Comparison of ENCODE assay signal across 13 mouse cellular contexts in genomic region chr10:87036271-87036703, GRCm38 (mm10). TPM values are rescaled to one million over a fixed set of nuclear protein-coding genes. Genes with fewer than 3 reads are reported as not detected.
DNase-seq lines count a peak whose midpoint lies in the region; ATAC-seq lines count a peak whose summit lies in the region.
"Had no signal": no experiment of that assay in that cellular context is flagged by ENCODE, and none has a peak within 500 bp of the region (broad histone marks: within the 10 kb centered on the region; RNA-seq: fewer than 3 reads in every experiment).

No protein-coding gene starts in this region.

- peak overlapping the region; percentile 52; the same call in 1 of the 2 replicates for H3K27ac ChIP-seq in hindbrain, embryonic 12.5 days
- no peak overlapping the region for H3K27ac ChIP-seq in midbrain, embryonic 16.5 days (ENCODE audit: low read length)
- H3K27ac ChIP-seq in liver, embryonic 12.5 days: no peak overlapping the region

- peaks cover 2% of the 10 kb centered on the region for H3K27me3 ChIP-seq in hindbrain, embryonic 12.5 days
- no peaks in the 10 kb centered on the region; the same call in 1 of the 2 replicates for H3K27me3 ChIP-seq in midbrain, embryonic 16.5 days (ENCODE audit: control insufficient read depth, insufficient read depth, low read depth, low read length)
- H3K27me3 ChIP-seq in liver, embryonic 12.5 days (replicated peaks): no peaks in the 10 kb centered on the region

- H3K9me3 ChIP-seq in hindbrain, embryonic 12.5 days (replicated peaks): no peaks in the 10 kb centered on the region
- H3K9me3 ChIP-seq in midbrain, embryonic 16.5 days (replicated peaks; ENCODE audit: control insufficient read depth, low read length, poor library complexity, severe bottlenecking): no peaks in the 10 kb centered on the region
- H3K9me3 ChIP-seq in liver, embryonic 12.5 days (replicated peaks): no peaks in the 10 kb centered on the region

- ATAC-seq in hindbrain, embryonic 12.5 days (ENCODE audit: low FRiP score): peak; percentile 88
- peak; percentile 57; the same call in 1 of the 2 replicates for ATAC-seq in midbrain, embryonic 16.5 days
- no peak for ATAC-seq in liver, embryonic 12.5 days
- ATAC-seq in megakaryocyte, adult 5-6 weeks (ENCODE audit: poor library complexity, severe bottlenecking): no peak
- ATAC-seq: inflammation-experienced regulatory T-cells, adult 6 months had no signal

- 10% methylated on average over 14 of the region's 14 CpGs for WGBS in hindbrain, embryonic 12.5 days
- 30% methylated on average over 14 of the region's 14 CpGs for WGBS in midbrain, embryonic 16.5 days
- 73% methylated on average over 14 of the region's 14 CpGs for WGBS in liver, embryonic 12.5 days (ENCODE audit: insufficient replicate concordance)

- no peaks in the 10 kb centered on the region for H3K36me3 ChIP-seq in hindbrain, embryonic 12.5 days
- no peaks in the 10 kb centered on the region for H3K36me3 ChIP-seq in midbrain, embryonic 16.5 days (ENCODE audit: control insufficient read depth, insufficient read depth, low read length)
- H3K36me3 ChIP-seq in liver, embryonic 12.5 days: no peaks in the 10 kb centered on the region

- H3K4me1 ChIP-seq in hindbrain, embryonic 12.5 days: peaks cover 28% of the 10 kb centered on the region
- 0 out of 2 replicates have a peak, but pooled peaks cover 6% of the 10 kb centered on the region for H3K4me1 ChIP-seq in midbrain, embryonic 16.5 days (ENCODE audit: control insufficient read depth, insufficient read depth, low read length)
- H3K4me1 ChIP-seq in liver, embryonic 12.5 days: 0 out of 2 replicates have a peak, but pooled peaks cover 6% of the 10 kb centered on the region

- peak overlapping the region; percentile 42 for H3K4me2 ChIP-seq in hindbrain, embryonic 12.5 days (replicated peaks)
- peak overlapping the region; percentile 29 for H3K4me2 ChIP-seq in midbrain, embryonic 16.5 days (ENCODE audit: low read length)
- no peak overlapping the region for H3K4me2 ChIP-seq in liver, embryonic 12.5 days

- no peak overlapping the region for H3K4me3 ChIP-seq in hindbrain, embryonic 12.5 days
- no peak overlapping the region for H3K4me3 ChIP-seq in midbrain, embryonic 16.5 days (ENCODE audit: low read depth, low read length)
- H3K4me3 ChIP-seq in liver, embryonic 12.5 days: no peak overlapping the region

- peak; percentile 6 for DNase-seq in Muller cell, postnatal 12 days (ENCODE audit: inconsistent ontology term)
- DNase-seq in embryo, embryonic 11 days: peak; percentile 57
- no peak for DNase-seq in thymus, postnatal 10 days (ENCODE audit: low spot score in 2 of 2)
- DNase-seq: kidney, postnatal 36 days; lung, adult 2 months had no signal

- H3K9ac ChIP-seq in hindbrain, embryonic 12.5 days: no peak overlapping the region
- no peak overlapping the region for H3K9ac ChIP-seq in midbrain, embryonic 16.5 days (ENCODE audit: low read depth, low read length)
- no peak overlapping the region for H3K9ac ChIP-seq in liver, embryonic 12.5 days

RNA-seq across cellular contexts. Expression of gene 1700113H08Rik, which starts 21.6 kb away (rescaled TPM):
- polyA plus RNA-seq in hindbrain, embryonic 12.5 days (2016; fragmentation: Nextera tagmentation; extraction: Ambion mirVana): 0.25 and 0.30 TPM in 2 replicates
- 0.22 and 0.40 TPM in 2 replicates for polyA plus RNA-seq in midbrain, embryonic 16.5 days (2015; fragmentation: Nextera tagmentation; extraction: Ambion mirVana)
- not detected in 2 replicates for polyA plus RNA-seq in liver, embryonic 12.5 days (2016; fragmentation: Nextera tagmentation; extraction: Ambion mirVana)
- not detected in 2 replicates for total RNA-seq in megakaryocyte, adult 5-6 weeks (2015)
- total RNA-seq in megakaryocyte, adult 5-6 weeks (2017): not detected in 2 replicates
- total RNA-seq: left cerebral cortex, postnatal 14 days; monocyte, adult 5-6 weeks had no signal
- polyA plus RNA-seq: inflammation-experienced regulatory T-cells, adult 6 months; lung, adult 2 months; stomach, embryonic 14.5 days had no signal

RNA-seq across cellular contexts. Expression of gene Stab2, which starts 28.5 kb away (rescaled TPM):
- 0.14 and 0.36 TPM in 2 replicates for polyA plus RNA-seq in hindbrain, embryonic 12.5 days (2016; fragmentation: Nextera tagmentation; extraction: Ambion mirVana)
- polyA plus RNA-seq in midbrain, embryonic 16.5 days (2015; fragmentation: Nextera tagmentation; extraction: Ambion mirVana): 0.03 and 0.10 TPM in 2 replicates
- 26.9 and 31.7 TPM in 2 replicates for polyA plus RNA-seq in liver, embryonic 12.5 days (2016; fragmentation: Nextera tagmentation; extraction: Ambion mirVana)
- total RNA-seq in megakaryocyte, adult 5-6 weeks (2015): 1.9 TPM in 1 of 2 replicates, not detected in the other
- total RNA-seq in megakaryocyte, adult 5-6 weeks (2017): 0.04 and 0.41 TPM in 2 replicates
- total RNA-seq: monocyte, adult 5-6 weeks had no signal

Comparison
In these comparisons a context has a peak if more than half of its experiments do, and no peak if none do; other contexts are left out.
1. DNase-seq: peak in Muller cell, postnatal 12 days (single experiment) and embryo, embryonic 11 days (single experiment); none in thymus, postnatal 10 days (0 of 2).
2. ATAC-seq: peak in hindbrain, embryonic 12.5 days (single experiment) and midbrain, embryonic 16.5 days (single experiment); none in liver, embryonic 12.5 days (single experiment) and megakaryocyte, adult 5-6 weeks (single experiment).
3. RNA of gene Stab2, which starts 28.5 kb away (polyA plus RNA-seq): 26.9 to 31.7 TPM in liver, embryonic 12.5 days; 0.14 to 0.36 TPM in hindbrain, embryonic 12.5 days and 0.03 to 0.10 TPM in midbrain, embryonic 16.5 days; every median in the first group is over 10 times any median in the second.